Mouse (Mus musculus) lung, postnatal 0 days (tissue): ENCODE measurements around the gene Adamts18.

Experiments used
- CTCF ChIP-seq: IDR thresholded peaks from 2 replicates; pipeline ENCODE4 v1.5.1; 2016; ENCODE audit warnings: antibody characterized with exemption, mild to moderate bottlenecking
- EP300 ChIP-seq: IDR thresholded peaks from 2 replicates; pipeline ENCODE4 v1.6.1; 2016; ENCODE audit warnings: antibody characterized with exemption, mild to moderate bottlenecking, control low read depth

DNA sequence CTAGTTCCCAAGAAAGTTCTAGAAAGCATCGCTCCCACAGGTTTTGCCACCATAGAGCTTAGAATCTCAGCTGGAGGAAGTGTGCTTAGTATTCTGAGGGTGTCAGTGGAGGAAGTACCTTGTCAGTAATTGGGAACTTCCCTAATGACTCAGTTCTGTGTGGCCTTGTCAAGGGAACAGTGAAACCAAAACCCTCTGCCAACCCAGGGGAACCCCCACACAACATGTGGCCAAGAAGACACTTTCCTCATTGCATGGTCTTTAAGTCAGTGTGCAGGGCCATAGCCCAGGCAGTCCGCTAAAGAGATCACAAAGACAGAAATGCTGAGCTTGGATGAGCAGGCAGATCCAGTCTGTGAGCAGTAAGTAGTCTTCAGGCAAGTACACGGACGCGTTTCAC is 192.4 kb downstream of the Adamts18 start:
- TF ChIP-seq CTCF = no peak
- no peak for TF ChIP-seq EP300
